Mouse (Mus musculus) left cerebral cortex, adult 18-20 months (tissue): ENCODE measurements at regions not wholly inside any gene's neighbourhood (a gene's known extent, or its start where the extent isn't known, plus 50 kb on each side); places are given as distances from the start of the nearest gene placed in this dataset.

Experiments
- DNase-seq, 2 experiments: peaks; one replicate each; pipeline ENCODE4 v3.0.0; 2021 to 2022; ENCODE audit warnings: low spot score in 2 of 2, mixed read lengths in 1 of 2

DNA sequence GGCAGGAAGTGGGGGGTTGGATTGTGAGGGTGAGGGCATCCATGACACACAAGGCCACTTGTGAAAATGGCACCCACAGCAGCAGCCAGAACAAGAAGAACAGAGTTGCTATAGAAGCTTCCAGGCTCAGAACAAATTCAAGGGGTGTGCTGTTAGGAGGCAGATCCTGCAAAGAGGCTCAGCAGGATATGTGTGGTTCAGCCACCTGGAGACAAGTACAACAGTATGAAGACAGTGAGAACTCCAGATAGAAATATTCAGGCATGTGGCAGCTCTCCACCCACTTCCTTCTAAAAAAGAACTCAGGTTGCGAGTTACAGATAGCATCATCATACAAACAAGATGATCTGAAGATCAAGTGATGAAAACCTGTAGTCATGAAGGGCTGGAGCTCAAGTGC, 544.9 kb upstream of the Tnp1 start:
- DNase-seq, result no peak

DNA sequence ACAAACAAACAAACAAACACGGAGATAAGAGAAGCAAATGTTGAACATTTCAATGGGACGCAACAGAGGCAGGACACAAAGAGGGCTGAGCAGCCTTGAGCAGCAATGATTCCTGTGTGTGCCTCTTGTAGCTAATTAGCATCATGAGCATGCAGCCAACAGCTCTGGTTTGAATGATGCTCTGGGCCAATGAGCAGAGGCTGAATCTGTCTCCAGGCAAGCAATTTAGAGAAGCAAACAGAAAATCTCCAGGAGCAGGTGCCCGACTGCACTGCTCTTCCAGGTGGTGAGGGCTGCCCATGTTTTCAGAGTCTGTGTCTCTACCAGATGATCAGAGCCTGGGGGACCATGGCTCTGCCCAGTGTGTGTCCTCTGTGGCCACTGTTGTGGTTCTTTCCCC, 532.2 kb upstream of the Tnp1 start:
- no peak for DNase-seq

DNA sequence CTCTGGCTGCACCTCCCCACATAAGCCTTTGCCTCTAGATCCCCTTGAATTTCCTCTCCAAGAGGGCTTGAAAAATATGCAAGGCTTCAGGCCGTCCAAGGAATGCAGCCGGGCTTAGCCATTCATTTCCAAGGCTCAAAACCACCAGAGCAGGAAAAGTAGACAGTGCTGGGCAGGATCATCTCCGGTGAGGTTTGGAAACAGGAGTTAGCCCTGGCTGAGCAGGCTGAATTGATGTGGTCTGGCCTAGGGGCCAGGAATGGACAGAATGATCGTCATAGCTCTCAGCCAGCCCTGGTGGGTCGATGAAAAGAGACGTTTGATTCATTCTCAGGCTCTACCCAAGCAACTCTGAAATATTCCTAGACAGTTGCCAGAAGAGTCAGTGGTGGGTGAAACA, 529.7 kb upstream of the Tnp1 start:
- no peak for DNase-seq

- no peak for DNase-seq
Measured at GRCm38 (mm10) chr1:73541371-73541770, 525.7 kb upstream of the Tnp1 start.

GRCm38 (mm10) chr1:73538420-73538871, 522.7 kb upstream of the Tnp1 start:
- DNase-seq, result no peak

DNA sequence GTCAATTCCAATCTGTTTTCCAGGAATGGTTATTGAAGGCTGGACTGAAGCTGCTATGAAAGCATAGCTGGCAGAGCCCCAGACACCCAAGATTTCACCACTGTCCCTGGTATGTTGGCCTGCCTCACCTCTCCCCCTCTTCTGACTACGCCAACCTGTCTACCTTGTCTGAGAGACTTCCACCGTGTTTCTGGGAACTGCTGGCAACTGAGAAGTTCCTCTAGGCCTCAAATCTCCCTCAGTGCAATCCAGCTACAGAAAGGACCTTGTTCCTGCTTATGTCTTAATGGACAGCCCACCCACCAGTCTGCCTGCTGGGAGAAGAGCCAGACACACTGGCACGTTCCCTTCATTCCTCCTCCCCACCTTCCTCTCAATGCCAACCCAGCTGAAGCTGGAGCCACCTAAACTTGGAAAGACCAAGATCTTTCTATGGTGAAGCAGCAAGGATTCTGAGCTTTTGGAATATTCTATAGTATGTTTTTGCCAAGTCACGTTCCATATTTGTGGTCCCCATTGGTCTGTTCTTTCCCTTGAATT, 520.1 kb upstream of the Tnp1 start:
- peak in 1 of 2 experiments; percentile 7 for DNase-seq

GRCm38 (mm10) chr1:73533526-73533925, 517.8 kb upstream of the Tnp1 start:
- no peak for DNase-seq

GRCm38 (mm10) chr1:73532316-73532715, 516.6 kb upstream of the Tnp1 start:
- DNase-seq, result no peak

DNA sequence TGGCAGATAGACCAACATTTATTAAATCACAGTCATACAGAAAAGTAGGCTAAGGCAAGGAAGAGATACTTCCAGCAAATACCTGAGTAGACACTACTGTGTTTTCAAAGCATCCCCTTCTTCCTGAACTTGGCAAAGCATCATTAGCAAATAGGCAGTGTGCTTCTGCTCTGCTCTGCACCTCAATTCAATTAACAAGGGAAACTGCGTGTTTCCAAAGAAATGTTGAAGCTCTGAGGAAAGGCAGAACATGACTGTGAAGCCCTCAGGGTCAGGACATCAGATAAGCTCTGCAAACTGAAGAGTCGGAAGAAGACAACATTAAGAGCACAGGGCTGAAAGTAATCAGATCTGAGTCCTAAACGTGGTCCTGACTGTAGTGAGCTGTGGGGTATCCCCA, 516.1 kb upstream of the Tnp1 start:
- DNase-seq, result no peak

DNA sequence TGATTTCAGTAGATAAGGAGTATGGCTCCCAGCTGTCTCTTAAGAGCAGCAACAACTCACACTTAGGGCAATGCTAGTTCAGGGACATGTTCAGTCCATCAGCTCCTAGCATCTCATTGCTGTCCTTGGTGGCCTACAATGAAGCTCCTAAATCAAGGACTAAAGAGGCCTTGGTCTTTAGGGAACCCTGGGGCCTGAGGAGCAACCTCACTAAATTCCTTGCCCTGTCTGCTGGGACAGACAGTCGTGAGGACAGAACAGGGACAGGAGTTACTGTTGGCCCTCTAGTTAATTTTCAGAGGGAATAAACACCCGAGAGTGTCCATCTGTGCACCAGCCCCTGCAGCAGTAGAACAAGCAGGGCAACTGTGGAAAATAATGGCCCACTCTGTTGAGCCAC, 514.6 kb upstream of the Tnp1 start:
- no peak for DNase-seq

- no peak for DNase-seq
Measured at GRCm38 (mm10) chr1:73528623-73529022, 512.9 kb upstream of the Tnp1 start.

GRCm38 (mm10) chr1:73516441-73516840, 500.7 kb upstream of the Tnp1 start:
- no peak for DNase-seq

DNA sequence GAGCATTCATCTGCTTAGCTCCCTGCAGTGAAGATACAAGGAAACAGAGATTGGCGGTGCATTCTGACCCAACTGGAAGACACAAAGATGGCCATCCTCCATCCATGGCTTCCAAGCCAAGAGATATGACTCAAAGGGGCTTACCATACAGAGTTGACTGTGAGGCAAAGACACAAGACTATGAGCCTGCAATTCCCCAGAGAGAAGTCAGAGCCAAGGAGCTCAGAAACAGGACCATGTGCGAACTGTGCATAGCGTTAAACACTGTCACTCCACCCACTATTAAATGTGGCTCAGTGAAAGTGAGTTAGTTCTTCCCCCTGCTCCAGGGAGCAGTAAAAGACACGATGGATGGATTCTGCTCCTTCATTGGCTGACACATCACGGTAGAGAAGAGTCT, 500.1 kb upstream of the Tnp1 start:
- DNase-seq, result no peak

- DNase-seq, result no peak
Measured at GRCm38 (mm10) chr1:73513822-73514221, 498.1 kb upstream of the Tnp1 start.

DNA sequence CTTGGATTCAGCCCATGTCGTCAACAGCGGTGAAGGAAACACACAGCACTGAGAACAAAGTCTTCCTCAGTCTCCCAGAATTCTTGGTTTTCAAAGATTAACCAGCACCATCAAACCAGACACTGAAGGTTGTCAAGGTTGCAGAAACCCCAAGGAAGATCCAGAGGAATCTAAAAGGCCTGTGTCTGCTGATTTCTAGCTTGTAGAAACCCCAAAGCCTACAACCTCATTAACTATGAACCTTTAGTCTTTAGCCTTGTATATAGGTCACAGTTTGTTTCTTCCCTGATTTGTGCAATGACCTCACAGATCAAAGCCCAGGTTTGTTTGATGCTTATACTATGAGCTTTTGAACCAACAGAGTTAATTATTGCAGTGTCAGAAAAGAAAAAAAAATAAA, 497.1 kb upstream of the Tnp1 start:
- no peak for DNase-seq

DNA sequence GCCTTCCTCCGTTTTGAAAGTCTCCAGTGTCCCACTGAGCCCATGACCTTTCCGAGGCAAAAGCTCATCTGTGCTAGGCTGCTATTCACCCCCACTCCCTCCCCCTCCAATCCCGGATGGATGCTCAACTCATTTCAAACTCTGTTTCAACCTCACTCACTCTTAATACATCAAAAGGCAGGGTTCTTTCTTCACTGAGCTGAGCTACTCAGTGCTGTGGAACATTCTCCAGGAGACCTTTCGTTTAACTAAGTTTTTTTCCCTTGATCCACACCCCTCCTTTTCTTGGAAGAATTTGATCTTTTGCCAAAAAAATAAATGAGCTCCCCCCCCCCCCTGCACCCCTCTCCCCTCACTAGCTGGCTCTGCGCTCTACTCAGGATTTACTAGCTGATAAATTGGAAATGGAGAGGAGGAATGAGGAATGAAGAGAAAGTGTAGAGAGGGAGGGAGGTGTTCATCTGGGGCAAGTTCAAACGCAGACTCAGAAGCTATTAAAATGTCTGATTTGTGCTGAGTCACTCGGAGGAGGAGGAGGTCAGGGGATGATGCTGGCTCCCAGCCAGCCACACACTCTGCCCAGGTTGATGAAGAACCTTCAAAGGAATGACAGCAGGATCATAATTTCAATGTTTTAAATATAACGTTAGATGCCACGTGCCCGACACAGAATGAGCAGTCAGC, 491.5 kb upstream of the Tnp1 start:
- DNase-seq, result no peak

DNA sequence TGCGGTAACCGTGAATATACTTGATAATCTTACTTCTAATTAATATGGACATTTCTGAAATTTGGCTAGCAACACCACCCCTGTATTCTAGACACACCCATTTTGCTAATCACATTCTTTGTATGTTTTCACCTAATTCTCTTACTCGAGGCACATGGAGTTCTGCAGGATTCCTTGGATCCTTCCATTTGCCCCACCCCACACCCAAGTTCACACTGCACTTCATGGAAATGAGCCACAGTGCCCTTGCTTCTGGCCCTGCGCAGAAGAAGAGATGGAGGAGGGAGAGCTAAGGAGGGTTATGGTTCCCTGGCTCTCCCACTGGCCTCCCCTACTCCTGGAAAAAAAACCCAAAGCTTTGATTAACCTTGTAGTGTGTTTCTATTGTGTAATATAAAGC, 487.9 kb upstream of the Tnp1 start:
- DNase-seq, result no peak

- no peak for DNase-seq
Measured at GRCm38 (mm10) chr1:73500671-73501070, 485.0 kb upstream of the Tnp1 start.

DNA sequence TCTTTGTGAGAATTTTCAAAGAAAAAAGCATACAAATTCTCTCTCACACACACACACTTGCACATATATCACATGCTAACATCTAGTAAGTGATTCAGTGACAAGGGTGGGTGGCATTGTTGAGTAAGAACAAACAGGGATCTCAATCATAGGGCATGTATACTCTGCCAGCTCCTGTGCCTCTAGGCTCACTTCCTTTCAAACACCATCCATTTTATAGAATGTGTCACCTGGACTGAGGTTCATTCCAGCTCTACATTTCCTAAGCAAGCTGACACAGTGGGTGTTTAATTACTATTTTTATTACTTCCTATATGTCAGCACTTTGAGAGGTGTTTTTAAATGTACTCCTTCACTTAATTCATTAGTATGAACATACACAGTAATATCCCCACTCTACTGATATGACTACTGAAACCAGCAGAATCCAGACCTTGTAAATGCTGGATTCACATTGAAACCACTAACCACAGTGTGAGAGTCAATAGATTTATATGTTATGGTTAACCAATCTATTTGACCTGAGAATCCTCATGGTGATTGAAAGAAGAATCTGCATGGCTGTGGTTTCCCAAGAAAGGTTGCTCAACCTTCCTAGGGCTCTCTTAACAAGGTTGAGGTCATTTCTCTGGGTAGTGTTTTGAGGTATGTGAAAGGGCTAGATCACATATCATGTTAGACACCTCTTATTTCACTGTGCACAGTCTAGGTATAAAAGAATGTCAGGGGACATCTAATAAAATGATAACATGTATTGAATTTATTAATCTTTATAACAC, 480.5 kb upstream of the Tnp1 start:
- DNase-seq, result no peak

DNA sequence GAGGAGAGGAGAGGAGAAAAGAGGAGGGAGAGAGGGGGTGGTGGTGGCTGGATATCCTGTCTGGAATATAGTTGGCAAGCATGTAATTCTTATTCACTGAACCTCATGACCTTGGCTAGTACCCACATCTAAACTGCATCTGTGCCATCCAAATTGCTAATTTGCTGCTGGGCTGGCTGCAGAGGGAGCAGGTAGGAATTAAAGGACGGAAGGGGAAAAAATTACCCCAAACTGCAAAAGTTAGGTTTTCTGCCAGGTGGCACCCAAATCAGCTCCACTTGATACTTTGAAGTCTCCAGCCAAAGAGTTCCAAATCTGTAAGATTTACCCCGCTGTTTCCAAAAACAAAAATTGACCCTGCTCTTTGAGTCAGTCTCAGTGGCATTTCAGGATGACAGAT, 466.2 kb upstream of the Tnp1 start:
- DNase-seq, result no peak

DNA sequence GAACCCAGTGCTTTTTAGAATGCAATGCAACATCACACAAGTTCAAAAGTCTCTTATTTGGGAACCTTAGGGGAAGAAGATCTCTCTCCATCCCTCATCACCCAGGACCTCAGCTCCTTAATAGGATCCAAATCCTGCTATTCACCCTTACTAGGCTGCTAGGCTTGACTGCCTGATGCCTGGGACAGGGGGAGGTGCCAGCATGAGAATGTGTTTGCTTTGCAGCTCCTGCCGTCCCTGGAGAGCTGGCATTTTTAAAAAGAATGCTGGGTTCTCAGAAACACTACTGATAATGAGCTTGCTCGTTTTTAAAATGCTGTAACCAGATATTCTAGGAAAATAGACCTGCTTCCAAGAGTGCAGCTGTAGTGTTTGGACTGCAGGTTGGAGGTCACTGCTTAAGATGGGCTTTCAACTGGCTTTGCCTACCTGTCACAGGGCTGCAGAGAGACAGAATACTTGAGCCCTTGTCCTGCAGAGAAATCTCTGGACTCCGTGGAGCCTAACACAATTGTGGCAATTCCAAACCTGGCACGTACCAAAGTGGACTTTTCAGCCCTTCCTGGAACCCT, 463.7 kb upstream of the Tnp1 start:
- no peak for DNase-seq

- DNase-seq, result no peak
Measured at GRCm38 (mm10) chr1:73460598-73460997, 444.9 kb upstream of the Tnp1 start.
